Mouse (Mus musculus) embryonic facial prominence, embryonic 10.5 days (tissue): ENCODE measurements around the gene Gpr155. TPM values are rescaled to one million over a fixed set of nuclear protein-coding genes. Genes with fewer than 3 reads are reported as not detected.
A peak's percentile ranks its signal among the peaks of the same experiment; 100 is the strongest.

ENCODE experiments used
- DNase-seq: peaks from one replicate; pipeline ENCODE4 v3.0.0-alpha.2; 2017; ENCODE audit warnings: low spot score
- H3K27ac ChIP-seq: fragments of 300-500 bp; sonication (generic); replicated peaks from 2 replicates; pipeline ENCODE4 v1.5.1; 2016; ENCODE audit warnings: mild to moderate bottlenecking
- H3K27me3 ChIP-seq: fragments of 300-500 bp; sonication (generic); replicated peaks from 2 replicates; pipeline ENCODE4 v1.6.1; 2016; ENCODE audit warnings: low read depth, mild to moderate bottlenecking; ENCODE audit not compliant: poor library complexity, severe bottlenecking
- H3K36me3 ChIP-seq: fragments of 300-500 bp; sonication (generic); replicated peaks from 2 replicates; pipeline ENCODE4 v1.6.1; 2016; ENCODE audit warnings: mild to moderate bottlenecking, moderate library complexity
- H3K4me1 ChIP-seq: fragments of 300-500 bp; sonication (generic); 2 replicates; pipeline ENCODE4 v1.6.1; 2016
- H3K4me3 ChIP-seq: fragments of 300-500 bp; sonication (generic); 2 replicates; pipeline ENCODE4 v1.5.1; 2016; ENCODE audit warnings: mild to moderate bottlenecking, moderate library complexity
- H3K9me3 ChIP-seq: fragments of 300-500 bp; sonication (generic); 2 replicates; pipeline ENCODE4 v1.6.1; 2016; ENCODE audit warnings: mild to moderate bottlenecking
- WGBS: fragments of 180-500 bp; shearing (Covaris S2); methylation state at CpG from one replicate; pipeline ENCODE4 v1.1.7; 2016; 5-methylcytosine and 5-hydroxymethylcytosine counted together
- polyA plus RNA-seq: library from polyadenylated mRNA; unstranded; fragments of >200 nt; fragmentation: Nextera tagmentation; extraction: Ambion mirVana; gene quantifications from 2 replicates; pipeline ENCODE4 v1.2.1, GENCODE M21; 2016

Gene Gpr155
- polyA plus RNA-seq, 1 experiment from 2014 or later, result 4.3 TPM

GRCm38 (mm10) chr2:73404980-73405379 is 18.6 kb upstream of the Gpr155 start:
- no peak for DNase-seq
- H3K27ac ChIP-seq, result no peak overlapping the region
- WGBS, result 89% methylated on average over 7 of the region's 7 CpGs
- H3K4me1 ChIP-seq, result 0 out of 2 replicates have a peak, but pooled peaks cover 3% of the 10 kb centered on the region
- no peaks in the 10 kb centered on the region for H3K36me3 ChIP-seq
- H3K9me3 ChIP-seq, result no peaks in the 10 kb centered on the region
- no peak overlapping the region for H3K4me3 ChIP-seq
- H3K27me3 ChIP-seq, result no peaks in the 10 kb centered on the region

- no peaks in the 10 kb centered on the region for H3K9me3 ChIP-seq
- 84% methylated on average over 9 of the region's 9 CpGs for WGBS
Observed at GRCm38 (mm10) chr2:73404442-73404841, 18.1 kb upstream of the Gpr155 start.

GRCm38 (mm10) chr2:73403385-73404013 is 17.1 kb upstream of the Gpr155 start:
- H3K27me3 ChIP-seq, result no peaks in the 10 kb centered on the region
- no peaks in the 10 kb centered on the region for H3K9me3 ChIP-seq
- H3K4me3 ChIP-seq, result no peak overlapping the region
- H3K27ac ChIP-seq, result no peak overlapping the region
- H3K36me3 ChIP-seq, result no peaks in the 10 kb centered on the region
- 81% methylated on average over 15 of the region's 15 CpGs for WGBS
- DNase-seq, result no peak
- H3K4me1 ChIP-seq, result 0 out of 2 replicates have a peak, but pooled peaks cover 3% of the 10 kb centered on the region

More at GRCm38 (mm10) chr2:73404442-73404841, 18.1 kb upstream of the Gpr155 start:
- H3K4me1 ChIP-seq, result 0 out of 2 replicates have a peak, but pooled peaks cover 3% of the 10 kb centered on the region
- H3K36me3 ChIP-seq, result no peaks in the 10 kb centered on the region
- H3K27ac ChIP-seq, result no peak overlapping the region
- DNase-seq, result no peak
- no peaks in the 10 kb centered on the region for H3K27me3 ChIP-seq
- H3K4me3 ChIP-seq, result no peak overlapping the region

- Histone ChIP-seq H3K4me3 (no peak overlapping the region), H3K9me3 (no peaks in the 10 kb centered on the region), H3K27ac (no peak overlapping the region), H3K36me3 (no peaks in the 10 kb centered on the region), H3K4me1 (0 out of 2 replicates have a peak, but pooled peaks cover 3% of the 10 kb centered on the region), H3K27me3 (no peaks in the 10 kb centered on the region)
- WGBS, result 74% methylated on average over 1 of the region's 1 CpGs
- DNase-seq, result no peak
Observed at GRCm38 (mm10) chr2:73401689-73402088, 15.3 kb upstream of the Gpr155 start.

GRCm38 (mm10) chr2:73397476-73397875 is 11.1 kb upstream of the Gpr155 start:
- no peak overlapping the region for H3K27ac ChIP-seq
- H3K9me3 ChIP-seq, result no peaks in the 10 kb centered on the region
- 0 out of 2 replicates have a peak, but pooled peaks cover 3% of the 10 kb centered on the region for H3K4me1 ChIP-seq
- no peaks in the 10 kb centered on the region for H3K27me3 ChIP-seq
- 94% methylated on average over 2 of the region's 2 CpGs for WGBS
- no peak overlapping the region for H3K4me3 ChIP-seq
- no peak for DNase-seq
- H3K36me3 ChIP-seq, result no peaks in the 10 kb centered on the region

- DNase-seq, result no peak
- no peaks in the 10 kb centered on the region for H3K27me3 ChIP-seq
- H3K4me3 ChIP-seq, result no peak overlapping the region
- 91% methylated on average over 3 of the region's 3 CpGs for WGBS
- no peak overlapping the region for H3K27ac ChIP-seq
- no peaks in the 10 kb centered on the region for H3K36me3 ChIP-seq
- 0 out of 2 replicates have a peak, but pooled peaks cover 3% of the 10 kb centered on the region for H3K4me1 ChIP-seq
- H3K9me3 ChIP-seq, result no peaks in the 10 kb centered on the region
Observed at GRCm38 (mm10) chr2:73396828-73397325, 10.5 kb upstream of the Gpr155 start.

GRCm38 (mm10) chr2:73395516-73395915 is 9.1 kb upstream of the Gpr155 start:
- no peak overlapping the region for H3K4me3 ChIP-seq
- no peaks in the 10 kb centered on the region for H3K36me3 ChIP-seq
- 85% methylated on average over 8 of the region's 8 CpGs for WGBS
- no peak overlapping the region for H3K27ac ChIP-seq
- H3K27me3 ChIP-seq, result no peaks in the 10 kb centered on the region
- no peak for DNase-seq
- no peaks in the 10 kb centered on the region for H3K9me3 ChIP-seq
- no peaks in the 10 kb centered on the region for H3K4me1 ChIP-seq

- H3K27ac ChIP-seq, result no peak overlapping the region
- no peak for DNase-seq
- H3K4me1 ChIP-seq, result no peaks in the 10 kb centered on the region
- WGBS, result 94% methylated on average over 3 of the region's 3 CpGs
- no peak overlapping the region for H3K4me3 ChIP-seq
- H3K27me3 ChIP-seq, result no peaks in the 10 kb centered on the region
- H3K36me3 ChIP-seq, result no peaks in the 10 kb centered on the region
- no peaks in the 10 kb centered on the region for H3K9me3 ChIP-seq
Observed at GRCm38 (mm10) chr2:73394476-73394875, 8.1 kb upstream of the Gpr155 start.

- no peak for DNase-seq
Observed at GRCm38 (mm10) chr2:73392772-73393171, 6.4 kb upstream of the Gpr155 start.

GRCm38 (mm10) chr2:73389951-73390350 is 3.6 kb upstream of the Gpr155 start:
- Histone ChIP-seq H3K36me3 (no peaks in the 10 kb centered on the region), H3K27ac (no peak overlapping the region), H3K9me3 (no peaks in the 10 kb centered on the region), H3K4me3 (no peak overlapping the region), H3K4me1 (peaks cover 6% of the 10 kb centered on the region), H3K27me3 (peaks cover 9% of the 10 kb centered on the region)
- no peak for DNase-seq
- WGBS, result 88% methylated on average over 3 of the region's 3 CpGs

More at GRCm38 (mm10) chr2:73392772-73393171, 6.4 kb upstream of the Gpr155 start:
- Histone ChIP-seq H3K36me3 (no peaks in the 10 kb centered on the region), H3K4me3 (no peak overlapping the region), H3K27ac (no peak overlapping the region), H3K9me3 (no peaks in the 10 kb centered on the region), H3K27me3 (no peaks in the 10 kb centered on the region), H3K4me1 (no peaks in the 10 kb centered on the region; the same call in 1 of the 2 replicates)
- 87% methylated on average over 2 of the region's 2 CpGs for WGBS

- H3K4me3 ChIP-seq, result no peak overlapping the region
- H3K9me3 ChIP-seq, result no peaks in the 10 kb centered on the region
- H3K36me3 ChIP-seq, result no peaks in the 10 kb centered on the region
- no peak overlapping the region for H3K27ac ChIP-seq
- H3K27me3 ChIP-seq, result peaks cover 18% of the 10 kb centered on the region
- 86% methylated on average over 1 of the region's 1 CpGs for WGBS
- H3K4me1 ChIP-seq, result peaks cover 6% of the 10 kb centered on the region
- no peak for DNase-seq
Observed at GRCm38 (mm10) chr2:73387806-73388205, 1.4 kb upstream of the Gpr155 start.

GRCm38 (mm10) chr2:73385641-73386355 is 574 bp downstream of the Gpr155 start:
- peak overlapping the region; percentile 76 for H3K4me3 ChIP-seq
- H3K27ac ChIP-seq, result peak overlapping the region; percentile 83
- H3K9me3 ChIP-seq, result no peaks in the 10 kb centered on the region
- no peak for DNase-seq
- WGBS, result 2% methylated on average over 29 of the region's 29 CpGs
- peaks cover 6% of the 10 kb centered on the region for H3K4me1 ChIP-seq
- H3K27me3 ChIP-seq, result peaks cover 18% of the 10 kb centered on the region
- H3K36me3 ChIP-seq, result no peaks in the 10 kb centered on the region

GRCm38 (mm10) chr2:73385172-73385571 is 1.2 kb downstream of the Gpr155 start:
- Histone ChIP-seq H3K9me3 (no peaks in the 10 kb centered on the region), H3K27ac (no peak overlapping the region), H3K27me3 (peaks cover 18% of the 10 kb centered on the region), H3K4me1 (peaks cover 6% of the 10 kb centered on the region), H3K4me3 (peak overlapping the region; percentile 76; the same call in 1 of the 2 replicates), H3K36me3 (no peaks in the 10 kb centered on the region)
- WGBS, result 83% methylated on average over 4 of the region's 4 CpGs
- DNase-seq, result no peak
